Mouse (Mus musculus) myocyte (in vitro differentiated cells): ENCODE results near the gene Elf3. TPM values are rescaled to one million over a fixed set of nuclear protein-coding genes. Genes with fewer than 3 reads are reported as not detected.

Experiments used
- H3K27me3 ChIP-seq: one replicate; pipeline ENCODE4 v1.6.1; 2011; ENCODE audit not compliant: control insufficient read depth, insufficient read depth, insufficient read length
- H3K36me3 ChIP-seq: one replicate; pipeline ENCODE4 v1.6.1; 2011; ENCODE audit not compliant: control insufficient read depth, insufficient read depth
- H3K4me2 ChIP-seq: one replicate; pipeline ENCODE4 v1.6.1; 2011; ENCODE audit warnings: low read depth, control low read depth
- H3K4me3 ChIP-seq: one replicate; pipeline ENCODE4 v1.5.1; 2011; ENCODE audit warnings: mild to moderate bottlenecking, control low read depth, moderate library complexity
- H3K79me2 ChIP-seq: one replicate; pipeline ENCODE4 v1.6.1; 2011; ENCODE audit not compliant: control insufficient read depth, insufficient read depth
- H3ac ChIP-seq: one replicate; pipeline ENCODE4 v1.6.1; 2011; ENCODE audit not compliant: control insufficient read depth, insufficient read length
- CEBPB ChIP-seq: IDR thresholded peaks from 2 replicates; pipeline ENCODE4 v1.6.1; 2011; ENCODE audit warnings: mild to moderate bottlenecking, moderate library complexity; ENCODE audit not compliant: poor library complexity, insufficient read depth, severe bottlenecking
- E2F4 ChIP-seq: IDR thresholded peaks from one replicate; pipeline ENCODE4 v1.6.1; 2011; ENCODE audit warnings: mild to moderate bottlenecking, control low read depth, moderate library complexity; ENCODE audit not compliant: insufficient read depth
- MAX ChIP-seq: IDR thresholded peaks from one replicate; pipeline ENCODE4 v1.6.1; 2011; ENCODE audit warnings: low read depth, mild to moderate bottlenecking, control low read depth
- MYOD1 ChIP-seq, 3 experiments: IDR thresholded peaks; one replicate each; pipeline ENCODE4 v1.6.1; 2011; ENCODE audit warnings: control low read depth in 2 of 3, low read depth in 2 of 3, mild to moderate bottlenecking in 2 of 3, moderate library complexity in 1 of 3; ENCODE audit not compliant: insufficient read length in 2 of 3, control insufficient read depth in 1 of 3
- MYOG ChIP-seq, 3 experiments: IDR thresholded peaks; one replicate each; pipeline ENCODE4 v1.6.1; 2011; ENCODE audit warnings: control low read depth in 2 of 3, low read depth in 2 of 3, mild to moderate bottlenecking in 2 of 3; ENCODE audit not compliant: insufficient read length in 2 of 3, control insufficient read depth in 1 of 3, insufficient read depth in 1 of 3
- POLR2A ChIP-seq: IDR thresholded peaks from one replicate; pipeline ENCODE4 v1.6.1; 2011; ENCODE audit warnings: low read depth, mild to moderate bottlenecking, control low read depth, moderate library complexity; ENCODE audit not compliant: insufficient read length
- POLR2AphosphoS2 ChIP-seq: IDR thresholded peaks from one replicate; pipeline ENCODE4 v1.6.1; 2011; ENCODE audit warnings: low read depth, control low read depth; ENCODE audit not compliant: insufficient read length
- REST ChIP-seq: IDR thresholded peaks from one replicate; pipeline ENCODE4 v1.6.1; 2011; ENCODE audit warnings: mild to moderate bottlenecking, control low read depth, moderate library complexity; ENCODE audit not compliant: insufficient read depth, insufficient read length
- SRF ChIP-seq: IDR thresholded peaks from one replicate; pipeline ENCODE4 v1.6.1; 2011; ENCODE audit warnings: low read depth; ENCODE audit not compliant: control insufficient read depth, insufficient read length
- TCF12 ChIP-seq: IDR thresholded peaks from one replicate; pipeline ENCODE4 v1.6.1; 2011; ENCODE audit warnings: mild to moderate bottlenecking, control low read depth; ENCODE audit not compliant: poor library complexity, insufficient read depth, severe bottlenecking
- TCF3 ChIP-seq: IDR thresholded peaks from one replicate; pipeline ENCODE4 v1.6.1; 2011; ENCODE audit warnings: low read depth, control low read depth; ENCODE audit not compliant: insufficient read length
- USF1 ChIP-seq: IDR thresholded peaks from one replicate; pipeline ENCODE4 v1.6.1; 2011; ENCODE audit warnings: low read depth, mild to moderate bottlenecking, control low read depth, moderate library complexity
- polyA plus RNA-seq: library from polyadenylated mRNA; unstranded; fragments of >200 nt; fragmentation: generic; extraction: Trizol; gene quantifications from one replicate; pipeline ENCODE4 v1.2.1, GENCODE M21; 2012; ENCODE audit warnings: missing spikeins

The Elf3 gene
- polyA plus RNA-seq, 1 experiment: 0.10 TPM

DNA sequence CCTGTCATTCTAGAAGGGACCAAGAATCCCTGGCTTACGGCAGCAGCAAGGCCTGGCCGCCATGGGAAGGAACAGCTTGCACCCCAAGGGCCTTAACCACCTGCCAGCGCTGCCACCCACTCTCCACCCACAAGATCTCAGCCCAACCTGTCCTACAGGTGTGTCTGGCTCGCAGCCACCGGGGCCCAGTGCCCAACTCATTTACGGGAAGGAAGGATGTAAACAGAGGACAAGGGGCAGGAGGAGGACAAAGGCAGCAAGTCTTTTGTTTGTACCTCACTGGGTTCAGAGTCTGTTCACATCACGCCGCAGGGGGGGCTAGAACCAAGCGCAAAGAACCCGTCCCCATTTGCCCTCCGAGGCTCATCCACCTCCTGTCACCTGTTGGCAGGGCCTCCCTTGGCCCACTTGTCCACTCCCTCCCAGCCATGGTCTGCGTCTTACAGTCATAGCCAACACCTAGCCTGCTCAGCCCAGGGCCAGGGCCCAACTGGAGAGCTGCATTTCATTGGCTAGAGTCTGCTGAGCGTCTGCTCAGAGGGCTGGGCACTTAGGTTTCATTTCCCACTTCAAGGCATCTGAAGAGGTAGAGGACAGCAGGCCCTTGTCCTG is 30.9 kb downstream of the Elf3 start:
- no peaks in the 10 kb centered on the region for H3K79me2 ChIP-seq
- no peak overlapping the region for H3K4me2 ChIP-seq
- H3ac ChIP-seq: no peak overlapping the region
- no peaks in the 10 kb centered on the region for H3K36me3 ChIP-seq
- no peaks in the 10 kb centered on the region for H3K27me3 ChIP-seq
- TF ChIP-seq TCF3: no peak
- TF ChIP-seq MYOG (IDR thresholded peaks at IDR 0.05; ENCODE audit: control insufficient read depth in 1 of 3, insufficient read depth in 1 of 3, insufficient read length in 2 of 3, low read depth in 2 of 3): no peak
- TF ChIP-seq CEBPB: no peak
- no peak for TF ChIP-seq SRF
- TF ChIP-seq MAX: no peak
- no peak for TF ChIP-seq E2F4
- TF ChIP-seq MYOD1 (IDR thresholded peaks at IDR 0.05; ENCODE audit: control insufficient read depth in 1 of 3, insufficient read length in 2 of 3, low read depth in 2 of 3): no peak
- TF ChIP-seq POLR2AphosphoS2: no peak
- no peak for TF ChIP-seq TCF12
- TF ChIP-seq POLR2A: no peak
- TF ChIP-seq USF1: no peak
- no peak for TF ChIP-seq REST
- H3K4me3 ChIP-seq: no peak overlapping the region

DNA sequence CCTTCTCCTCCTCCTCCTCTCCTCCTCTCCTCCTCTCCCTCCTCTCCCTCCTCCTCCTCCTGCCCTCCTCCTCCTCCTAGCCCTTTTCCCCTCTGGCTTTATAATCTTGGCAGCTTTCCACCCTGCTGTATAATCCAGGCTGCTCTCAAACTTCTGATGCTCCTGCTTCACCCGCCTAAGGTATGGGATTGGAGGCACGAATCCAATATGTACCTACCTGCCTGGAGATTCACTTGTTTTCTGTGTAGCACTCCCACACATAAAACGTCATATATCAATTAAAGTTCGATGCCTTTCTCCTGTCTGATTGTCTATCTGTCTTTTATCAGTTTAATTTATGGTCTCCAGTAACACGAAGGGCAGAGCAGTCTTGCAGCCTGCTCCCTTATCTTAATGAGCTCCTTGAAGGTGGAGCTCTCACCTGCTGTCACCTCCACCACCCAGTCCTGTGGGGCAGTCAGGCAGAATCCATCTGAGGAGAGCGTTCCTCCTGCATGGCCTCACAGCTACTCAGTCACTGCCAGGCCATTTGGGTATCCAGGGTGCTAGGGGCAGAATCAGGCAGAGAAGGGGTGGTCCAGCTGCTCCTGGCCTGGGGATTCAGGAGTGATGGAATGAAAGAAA is 33.3 kb downstream of the Elf3 start:
- H3K4me3 ChIP-seq: no peak overlapping the region
- H3K27me3 ChIP-seq: no peaks in the 10 kb centered on the region
- H3K4me2 ChIP-seq: no peak overlapping the region
- TF ChIP-seq MYOG (IDR thresholded peaks at IDR 0.05; ENCODE audit: control insufficient read depth in 1 of 3, insufficient read depth in 1 of 3, insufficient read length in 2 of 3, low read depth in 2 of 3): no peak
- no peak for TF ChIP-seq CEBPB
- TF ChIP-seq E2F4: no peak
- TF ChIP-seq SRF: no peak
- no peak for TF ChIP-seq REST
- TF ChIP-seq POLR2AphosphoS2: no peak
- TF ChIP-seq TCF12: no peak
- TF ChIP-seq MYOD1 (IDR thresholded peaks at IDR 0.05; ENCODE audit: control insufficient read depth in 1 of 3, insufficient read length in 2 of 3, low read depth in 2 of 3): no peak
- TF ChIP-seq TCF3: no peak
- no peak for TF ChIP-seq MAX
- no peak for TF ChIP-seq POLR2A
- no peak for TF ChIP-seq USF1
- H3K36me3 ChIP-seq: no peaks in the 10 kb centered on the region
- no peak overlapping the region for H3ac ChIP-seq
- no peaks in the 10 kb centered on the region for H3K79me2 ChIP-seq

DNA sequence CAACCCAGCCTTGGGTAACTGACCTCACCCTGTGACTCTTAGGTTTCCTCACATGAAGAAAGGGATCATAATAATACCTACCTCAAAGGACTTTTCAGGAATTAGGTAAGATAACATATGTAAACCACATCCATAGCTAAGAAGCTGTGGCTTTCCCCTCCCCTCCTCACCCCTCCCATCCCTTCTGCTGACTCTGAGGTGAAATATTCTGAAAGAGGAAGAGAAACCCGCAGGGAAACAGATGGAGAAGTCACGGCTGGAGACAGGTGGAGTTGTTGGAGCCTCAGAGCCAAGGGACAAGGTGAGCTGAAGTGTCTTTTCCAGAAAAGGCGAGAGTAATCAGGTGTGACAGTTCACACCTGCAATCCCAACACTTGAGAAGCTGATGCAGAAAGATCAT is 34.2 kb downstream of the Elf3 start:
- no peak for TF ChIP-seq POLR2AphosphoS2
- no peak for TF ChIP-seq REST
- no peak for TF ChIP-seq E2F4
- TF ChIP-seq MAX: no peak
- no peak for TF ChIP-seq MYOG (IDR thresholded peaks at IDR 0.05; ENCODE audit: control insufficient read depth in 1 of 3, insufficient read depth in 1 of 3, insufficient read length in 2 of 3, low read depth in 2 of 3)
- TF ChIP-seq SRF: no peak
- no peak for TF ChIP-seq POLR2A
- no peak for TF ChIP-seq CEBPB
- TF ChIP-seq MYOD1 (IDR thresholded peaks at IDR 0.05; ENCODE audit: control insufficient read depth in 1 of 3, insufficient read length in 2 of 3, low read depth in 2 of 3): no peak
- no peak for TF ChIP-seq USF1
- no peak for TF ChIP-seq TCF3
- no peak for TF ChIP-seq TCF12
- no peaks in the 10 kb centered on the region for H3K79me2 ChIP-seq
- no peaks in the 10 kb centered on the region for H3K36me3 ChIP-seq
- no peaks in the 10 kb centered on the region for H3K27me3 ChIP-seq
- no peak overlapping the region for H3ac ChIP-seq
- H3K4me3 ChIP-seq: no peak overlapping the region
- H3K4me2 ChIP-seq: no peak overlapping the region

GRCm38 (mm10) chr1:135217607-135218233 is 40.6 kb downstream of the Elf3 start:
- no peak for TF ChIP-seq TCF3
- TF ChIP-seq E2F4: no peak
- peak in 2 of 3 experiments; percentile 64 to 76 for TF ChIP-seq MYOG (IDR thresholded peaks at IDR 0.05; ENCODE audit: control insufficient read depth in 1 of 3, insufficient read depth in 1 of 3, insufficient read length in 2 of 3, low read depth in 2 of 3)
- TF ChIP-seq USF1: no peak
- TF ChIP-seq CEBPB: no peak
- TF ChIP-seq SRF: no peak
- no peak for TF ChIP-seq POLR2AphosphoS2
- TF ChIP-seq MYOD1 (IDR thresholded peaks at IDR 0.05; ENCODE audit: control insufficient read depth in 1 of 3, insufficient read length in 2 of 3, low read depth in 2 of 3): peak in 2 of 3 experiments; percentile 13 to 53
- H3K27me3 ChIP-seq: no peaks in the 10 kb centered on the region
- no peak overlapping the region for H3ac ChIP-seq
- peak overlapping the region; percentile 56 for H3K4me2 ChIP-seq
- no peak overlapping the region for H3K4me3 ChIP-seq
- no peaks in the 10 kb centered on the region for H3K79me2 ChIP-seq
- no peaks in the 10 kb centered on the region for H3K36me3 ChIP-seq
